Mouse (Mus musculus): Measurements from ENCODE around the gene Fam166b. TPM values are rescaled to one million over a fixed set of nuclear protein-coding genes. Genes with fewer than 3 reads are reported as not detected.
A peak's percentile ranks its signal among the peaks of the same experiment; 100 is the strongest.

The Fam166b gene
- polyA plus RNA-seq, 1 experiment from 2014 or later: 1.4 TPM

DNA sequence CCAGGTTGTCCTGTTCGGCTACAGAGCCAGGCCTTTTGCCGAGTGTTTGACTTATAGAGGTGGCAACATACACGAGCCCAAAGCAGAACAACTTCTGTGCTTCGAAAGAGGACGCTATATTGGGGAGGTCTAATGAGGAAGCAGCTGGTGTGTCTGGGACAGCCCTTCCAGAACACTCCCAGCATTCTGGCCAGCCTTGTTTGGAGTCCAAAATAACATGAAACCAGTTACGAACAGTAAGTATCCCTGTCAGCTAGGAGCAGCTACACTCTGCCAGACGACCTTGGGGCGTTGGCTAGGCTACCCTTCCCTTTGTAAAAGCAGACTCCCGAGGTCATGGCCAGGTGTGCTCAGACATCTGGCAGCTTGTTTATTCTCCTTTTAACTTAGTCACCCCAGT is 26.7 kb downstream of the Fam166b start:
- no peak overlapping the region for H3K4me3 ChIP-seq (ENCODE audit: low read length)
- H3K4me1 ChIP-seq (ENCODE audit: control insufficient read depth, insufficient read depth, low read depth, low read length): peaks cover 35% of the 10 kb centered on the region
- no peaks in the 10 kb centered on the region for H3K36me3 ChIP-seq (ENCODE audit: control insufficient read depth, insufficient read depth, low read length)
- no peak for ATAC-seq
- 83% methylated on average over 9 of the region's 9 CpGs for WGBS
- no peak overlapping the region for H3K27ac ChIP-seq (ENCODE audit: low read depth, low read length)
- H3K9me3 ChIP-seq (ENCODE audit: control insufficient read depth, low read length): no peaks in the 10 kb centered on the region
- no peak overlapping the region for H3K9ac ChIP-seq (ENCODE audit: low read depth, low read length)
- H3K27me3 ChIP-seq (replicated peaks; ENCODE audit: control insufficient read depth, insufficient read depth, low read length): no peaks in the 10 kb centered on the region
- no peak overlapping the region for H3K4me2 ChIP-seq (ENCODE audit: low read length)

DNA sequence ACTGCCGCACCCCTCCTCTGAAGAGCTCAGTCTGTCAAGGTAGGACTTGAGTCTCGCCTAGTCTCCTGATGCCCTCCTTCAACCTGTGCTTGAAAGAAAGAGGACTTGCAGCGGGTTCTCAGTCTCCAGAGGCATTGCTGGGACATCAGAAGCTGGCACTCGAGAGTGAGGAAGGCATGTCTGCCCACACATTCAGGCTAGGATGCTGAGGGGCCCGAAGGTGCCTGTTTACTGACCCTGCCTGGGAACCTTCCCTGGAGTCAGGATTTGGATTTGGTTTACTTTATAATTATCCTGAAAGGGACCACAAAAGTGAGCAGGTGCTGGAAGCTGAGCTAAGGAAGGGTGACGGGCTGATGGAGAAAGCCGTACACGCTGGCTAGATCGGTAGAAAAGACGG is 27.4 kb downstream of the Fam166b start:
- no peaks in the 10 kb centered on the region for H3K36me3 ChIP-seq (ENCODE audit: control insufficient read depth, insufficient read depth, low read length)
- H3K4me3 ChIP-seq (ENCODE audit: low read length): no peak overlapping the region
- H3K4me2 ChIP-seq (ENCODE audit: low read length): no peak overlapping the region
- no peak overlapping the region for H3K27ac ChIP-seq (ENCODE audit: low read depth, low read length)
- H3K9ac ChIP-seq (ENCODE audit: low read depth, low read length): no peak overlapping the region
- 88% methylated on average over 10 of the region's 10 CpGs for WGBS
- H3K9me3 ChIP-seq (ENCODE audit: control insufficient read depth, low read length): no peaks in the 10 kb centered on the region
- no peak for ATAC-seq
- H3K27me3 ChIP-seq (replicated peaks; ENCODE audit: control insufficient read depth, insufficient read depth, low read length): no peaks in the 10 kb centered on the region
- peaks cover 35% of the 10 kb centered on the region for H3K4me1 ChIP-seq (ENCODE audit: control insufficient read depth, insufficient read depth, low read depth, low read length)

DNA sequence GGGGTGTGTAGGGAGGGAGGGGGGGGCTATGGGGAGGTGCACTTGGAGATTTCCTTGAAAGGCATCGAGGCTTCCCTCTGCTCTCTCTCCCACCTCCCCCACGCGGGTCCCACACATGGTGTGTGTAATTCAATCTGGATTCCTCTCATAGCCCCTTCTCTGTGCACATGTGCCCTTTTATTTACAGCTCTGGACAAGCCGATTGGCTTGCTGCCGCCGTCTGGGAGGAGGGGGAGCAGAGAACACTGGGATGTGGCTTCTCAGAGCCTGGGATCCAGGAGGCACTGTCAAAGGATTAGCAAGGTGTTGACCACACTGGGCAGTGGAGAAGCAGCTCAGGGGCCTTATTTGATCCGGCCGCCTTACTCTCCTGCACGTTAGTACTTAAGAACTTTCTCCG is 28.0 kb downstream of the Fam166b start:
- Histone ChIP-seq H3K9ac (ENCODE audit: low read depth, low read length) (no peak overlapping the region), H3K36me3 (ENCODE audit: control insufficient read depth, insufficient read depth, low read length) (no peaks in the 10 kb centered on the region), H3K4me3 (ENCODE audit: low read length) (no peak overlapping the region), H3K4me2 (ENCODE audit: low read length) (no peak overlapping the region), H3K9me3 (ENCODE audit: control insufficient read depth, low read length) (no peaks in the 10 kb centered on the region), H3K27me3 (replicated peaks; ENCODE audit: control insufficient read depth, insufficient read depth, low read length) (no peaks in the 10 kb centered on the region), H3K27ac (ENCODE audit: low read depth, low read length) (no peak overlapping the region), H3K4me1 (ENCODE audit: control insufficient read depth, insufficient read depth, low read depth, low read length) (peaks cover 33% of the 10 kb centered on the region)
- ATAC-seq: no peak
- WGBS: 36% methylated on average over 10 of the region's 10 CpGs

DNA sequence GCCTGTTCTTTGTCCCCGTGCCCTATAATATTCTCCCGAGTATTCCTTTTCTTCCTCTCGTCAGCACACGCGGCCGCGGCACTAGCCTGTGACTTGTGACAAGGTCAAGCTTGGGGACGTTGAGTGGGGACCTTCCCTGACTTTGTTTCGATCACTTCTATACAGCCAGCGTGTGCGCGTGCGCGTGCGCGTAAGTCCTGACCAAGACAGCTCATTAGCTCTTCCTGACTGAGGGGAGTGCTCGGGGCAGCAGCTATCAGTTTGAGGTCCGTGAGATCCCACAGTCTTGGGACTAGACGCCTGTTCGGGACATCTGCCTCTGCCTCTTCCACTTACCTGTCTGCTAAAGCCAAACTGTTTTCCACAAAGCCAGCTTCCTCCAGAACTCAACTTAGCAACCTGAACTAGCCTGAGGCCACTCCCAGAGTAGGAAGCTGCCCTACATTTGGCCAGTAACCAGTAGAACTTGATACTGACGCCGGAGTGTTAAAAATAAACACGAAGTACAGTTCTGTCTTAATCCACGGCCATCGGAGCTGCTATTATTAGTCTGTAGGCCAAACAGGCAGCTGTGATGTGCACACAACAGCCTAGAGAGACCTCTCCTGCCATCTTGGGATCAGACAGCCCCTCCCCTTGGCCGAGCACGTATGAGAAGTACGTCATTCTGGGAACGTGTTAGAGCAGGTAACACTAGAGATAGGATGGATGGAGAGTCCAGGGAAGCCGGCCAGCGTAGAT is 29.4 kb downstream of the Fam166b start:
- Histone ChIP-seq H3K4me1 (ENCODE audit: control insufficient read depth, insufficient read depth, low read depth, low read length) (peaks cover 26% of the 10 kb centered on the region), H3K27me3 (replicated peaks; ENCODE audit: control insufficient read depth, insufficient read depth, low read length) (no peaks in the 10 kb centered on the region), H3K9me3 (ENCODE audit: control insufficient read depth, low read length) (no peaks in the 10 kb centered on the region), H3K36me3 (ENCODE audit: control insufficient read depth, insufficient read depth, low read length) (no peaks in the 10 kb centered on the region), H3K4me3 (ENCODE audit: low read length) (no peak overlapping the region), H3K27ac (ENCODE audit: low read depth, low read length) (peak overlapping the region; percentile 19; the same call in 1 of the 2 replicates), H3K4me2 (ENCODE audit: low read length) (peak overlapping the region; percentile 25), H3K9ac (ENCODE audit: low read depth, low read length) (no peak overlapping the region)
- peak; percentile 19; the same call in 1 of the 2 replicates for ATAC-seq
- WGBS: 68% methylated on average over 31 of the region's 31 CpGs

DNA sequence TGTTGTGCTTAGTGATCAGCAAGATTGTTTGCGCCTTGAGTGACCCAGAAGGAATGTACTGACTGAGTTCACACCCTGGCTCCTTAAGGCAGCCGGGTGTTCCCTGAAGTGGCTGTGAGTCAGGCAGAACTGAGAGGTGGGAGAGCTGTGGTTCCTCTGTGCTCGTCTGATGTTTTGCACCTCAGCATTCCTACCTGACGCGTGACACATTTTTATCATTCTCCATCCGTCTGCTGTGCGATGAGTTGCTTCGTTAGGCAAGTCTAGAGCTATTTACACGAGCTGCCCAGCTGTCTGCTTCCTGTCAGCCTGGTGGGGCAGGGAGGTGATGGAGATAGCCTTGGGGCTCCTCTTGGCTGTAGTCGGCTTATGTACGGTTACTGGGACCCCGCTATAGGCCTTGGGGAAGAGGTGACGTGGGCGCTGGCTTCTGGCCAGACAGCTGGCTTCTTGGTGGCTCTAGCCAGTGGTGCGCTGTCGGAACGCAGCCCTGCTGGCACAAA is 30.1 kb downstream of the Fam166b start:
- Histone ChIP-seq H3K36me3 (ENCODE audit: control insufficient read depth, insufficient read depth, low read length) (no peaks in the 10 kb centered on the region), H3K9ac (ENCODE audit: low read depth, low read length) (peak overlapping the region; percentile 39), H3K4me2 (ENCODE audit: low read length) (peak overlapping the region; percentile 25), H3K4me1 (ENCODE audit: control insufficient read depth, insufficient read depth, low read depth, low read length) (peaks cover 26% of the 10 kb centered on the region), H3K4me3 (ENCODE audit: low read length) (no peak overlapping the region), H3K27me3 (replicated peaks; ENCODE audit: control insufficient read depth, insufficient read depth, low read length) (no peaks in the 10 kb centered on the region), H3K9me3 (ENCODE audit: control insufficient read depth, low read length) (no peaks in the 10 kb centered on the region), H3K27ac (ENCODE audit: low read depth, low read length) (peak overlapping the region; percentile 50)
- peak; percentile 62 for ATAC-seq
- 45% methylated on average over 17 of the region's 17 CpGs for WGBS

DNA sequence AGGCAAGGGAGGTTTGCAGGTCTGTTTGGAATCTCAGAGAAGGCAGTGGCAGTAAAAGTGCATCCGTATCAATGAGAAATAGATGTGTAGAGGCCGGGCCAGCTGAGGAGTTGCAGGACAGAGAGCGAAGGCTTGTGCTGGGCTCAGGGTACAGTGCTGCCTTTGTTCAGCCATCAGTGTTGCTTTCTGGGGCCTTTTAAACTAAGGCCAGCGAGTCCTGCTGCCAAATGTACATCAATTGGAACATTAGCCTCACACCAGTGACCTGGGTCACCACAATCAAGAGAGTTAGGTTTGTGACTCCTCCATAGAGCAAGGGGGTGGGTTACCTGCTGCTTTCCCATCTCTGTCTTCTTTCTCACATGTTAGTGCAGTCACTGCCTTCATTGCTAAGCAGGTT is 30.9 kb downstream of the Fam166b start:
- peak; percentile 43; the same call in 1 of the 2 replicates for ATAC-seq
- 68% methylated on average over 4 of the region's 4 CpGs for WGBS
- Histone ChIP-seq H3K4me1 (ENCODE audit: control insufficient read depth, insufficient read depth, low read depth, low read length) (peaks cover 26% of the 10 kb centered on the region), H3K9ac (ENCODE audit: low read depth, low read length) (no peak overlapping the region), H3K27me3 (replicated peaks; ENCODE audit: control insufficient read depth, insufficient read depth, low read length) (no peaks in the 10 kb centered on the region), H3K27ac (ENCODE audit: low read depth, low read length) (peak overlapping the region; percentile 55), H3K4me2 (ENCODE audit: low read length) (no peak overlapping the region), H3K9me3 (ENCODE audit: control insufficient read depth, low read length) (no peaks in the 10 kb centered on the region), H3K36me3 (ENCODE audit: control insufficient read depth, insufficient read depth, low read length) (no peaks in the 10 kb centered on the region), H3K4me3 (ENCODE audit: low read length) (no peak overlapping the region)

DNA sequence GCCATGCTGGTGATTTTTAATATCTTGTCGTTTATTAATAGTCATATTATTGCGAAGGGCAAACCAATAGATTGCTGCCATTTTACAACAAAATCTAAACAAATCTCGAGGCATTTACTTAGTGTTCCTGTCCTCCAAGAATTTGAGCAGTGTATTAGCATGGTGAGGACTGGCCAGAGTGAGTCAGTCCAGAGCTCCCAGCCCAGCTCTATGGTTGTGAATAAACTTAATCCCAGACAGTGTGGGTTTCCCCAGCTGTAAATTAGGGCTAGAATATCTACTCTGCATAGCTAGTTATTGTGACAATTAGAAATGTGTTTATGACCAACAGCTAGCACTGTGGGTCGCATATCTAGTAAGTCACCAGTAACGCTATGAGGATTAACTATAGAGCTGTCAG is 32.6 kb downstream of the Fam166b start:
- Histone ChIP-seq H3K4me2 (ENCODE audit: low read length) (no peak overlapping the region), H3K36me3 (ENCODE audit: control insufficient read depth, insufficient read depth, low read length) (no peaks in the 10 kb centered on the region), H3K4me1 (ENCODE audit: control insufficient read depth, insufficient read depth, low read depth, low read length) (peaks cover 26% of the 10 kb centered on the region), H3K9me3 (ENCODE audit: control insufficient read depth, low read length) (no peaks in the 10 kb centered on the region), H3K9ac (ENCODE audit: low read depth, low read length) (no peak overlapping the region), H3K27me3 (replicated peaks; ENCODE audit: control insufficient read depth, insufficient read depth, low read length) (no peaks in the 10 kb centered on the region), H3K27ac (ENCODE audit: low read depth, low read length) (no peak overlapping the region), H3K4me3 (ENCODE audit: low read length) (no peak overlapping the region)
- 94% methylated on average over 5 of the region's 5 CpGs for WGBS
- no peak for ATAC-seq

DNA sequence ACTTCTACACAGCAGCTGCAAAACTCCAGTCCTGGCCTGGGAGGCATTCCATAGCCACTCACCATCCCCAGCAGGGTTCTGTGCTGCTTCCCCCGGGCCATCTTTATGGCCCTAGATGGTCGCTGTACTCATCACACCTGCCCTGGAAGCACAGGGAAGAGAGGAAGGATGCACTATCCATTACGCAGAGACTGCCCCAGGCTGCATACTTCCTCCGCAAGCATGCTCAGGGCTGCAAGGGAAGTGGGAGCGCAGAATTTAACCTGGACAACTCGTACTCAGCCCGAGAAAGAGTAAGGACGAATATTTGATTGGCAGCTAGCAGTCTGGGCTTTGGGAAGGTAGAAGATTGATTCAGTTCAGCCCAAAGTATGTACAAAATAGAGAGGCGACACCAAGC is 33.1 kb downstream of the Fam166b start:
- ATAC-seq: no peak
- peaks cover 21% of the 10 kb centered on the region for H3K4me1 ChIP-seq (ENCODE audit: control insufficient read depth, insufficient read depth, low read depth, low read length)
- H3K9me3 ChIP-seq (ENCODE audit: control insufficient read depth, low read length): no peaks in the 10 kb centered on the region
- H3K36me3 ChIP-seq (ENCODE audit: control insufficient read depth, insufficient read depth, low read length): no peaks in the 10 kb centered on the region
- 76% methylated on average over 9 of the region's 9 CpGs for WGBS
- H3K4me2 ChIP-seq (ENCODE audit: low read length): no peak overlapping the region
- no peaks in the 10 kb centered on the region for H3K27me3 ChIP-seq (replicated peaks; ENCODE audit: control insufficient read depth, insufficient read depth, low read length)
- no peak overlapping the region for H3K27ac ChIP-seq (ENCODE audit: low read depth, low read length)
- no peak overlapping the region for H3K9ac ChIP-seq (ENCODE audit: low read depth, low read length)
- no peak overlapping the region for H3K4me3 ChIP-seq (ENCODE audit: low read length)

DNA sequence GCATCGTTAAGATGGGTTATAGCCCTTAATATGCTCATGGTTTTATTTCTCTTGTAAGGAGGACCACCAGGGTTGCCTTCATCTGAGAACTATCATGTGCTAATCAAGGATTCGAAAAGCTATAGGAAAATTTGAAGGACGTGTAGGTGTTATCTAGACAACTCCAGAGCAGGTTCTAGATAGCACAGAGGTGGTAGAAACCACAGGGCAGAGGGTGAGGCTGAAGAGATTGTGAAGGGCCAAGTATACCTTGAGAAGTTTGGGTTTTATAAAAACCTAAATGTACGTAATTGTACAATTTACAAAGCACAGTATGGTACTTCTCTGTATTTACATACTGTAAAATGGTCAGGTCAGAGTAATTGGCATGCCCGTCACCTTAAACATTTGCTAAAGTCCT is 33.8 kb downstream of the Fam166b start:
- H3K27ac ChIP-seq (ENCODE audit: low read depth, low read length): peak overlapping the region; percentile 42; the same call in 1 of the 2 replicates
- no peak overlapping the region for H3K4me2 ChIP-seq (ENCODE audit: low read length)
- H3K4me3 ChIP-seq (ENCODE audit: low read length): no peak overlapping the region
- no peaks in the 10 kb centered on the region for H3K27me3 ChIP-seq (replicated peaks; ENCODE audit: control insufficient read depth, insufficient read depth, low read length)
- peaks cover 21% of the 10 kb centered on the region for H3K4me1 ChIP-seq (ENCODE audit: control insufficient read depth, insufficient read depth, low read depth, low read length)
- H3K36me3 ChIP-seq (ENCODE audit: control insufficient read depth, insufficient read depth, low read length): no peaks in the 10 kb centered on the region
- H3K9ac ChIP-seq (ENCODE audit: low read depth, low read length): no peak overlapping the region
- H3K9me3 ChIP-seq (ENCODE audit: control insufficient read depth, low read length): no peaks in the 10 kb centered on the region
- WGBS: 94% methylated on average over 5 of the region's 5 CpGs
- no peak for ATAC-seq
